Mouse (Mus musculus) hindbrain, postnatal 0 days (tissue): ENCODE data around the gene Nid2. TPM values are rescaled to one million over a fixed set of nuclear protein-coding genes. Genes with fewer than 3 reads are reported as not detected.
A peak's percentile ranks its signal among the peaks of the same experiment; 100 is the strongest.

Source experiments
- ATAC-seq: fragments of 200-750 bp; cut with Nextera tagmentation; 2 replicates; pipeline ENCODE4 v1.8.0; 2017; ENCODE audit warnings: mild to moderate bottlenecking, moderate TSS enrichment, moderate library complexity
- DNase-seq: peaks from one replicate; pipeline ENCODE4 v3.0.0-alpha.2; 2015; ENCODE audit warnings: low spot score
- H3K27ac ChIP-seq: fragments of 300-500 bp; sonication (generic); 2 replicates; pipeline ENCODE4 v1.5.1; 2014; ENCODE audit warnings: mild to moderate bottlenecking
- H3K27me3 ChIP-seq: fragments of 300-500 bp; sonication (generic); 2 replicates; pipeline ENCODE4 v1.6.1; 2014; ENCODE audit warnings: low read length, mixed read lengths; ENCODE audit not compliant: insufficient read depth
- H3K36me3 ChIP-seq: fragments of 300-500 bp; sonication (generic); 2 replicates; pipeline ENCODE4 v1.6.1; 2014; ENCODE audit warnings: low read length, mixed read lengths; ENCODE audit not compliant: insufficient read depth
- H3K4me1 ChIP-seq: fragments of 300-500 bp; sonication (generic); 2 replicates; pipeline ENCODE4 v1.6.1; 2014; ENCODE audit warnings: antibody characterized with exemption, low read length, mixed read lengths; ENCODE audit not compliant: insufficient read depth
- H3K4me2 ChIP-seq: fragments of 300-500 bp; sonication (generic); 2 replicates; pipeline ENCODE4 v1.6.1; 2014; ENCODE audit warnings: low read depth, mild to moderate bottlenecking, low read length, moderate library complexity, mixed read lengths
- H3K4me3 ChIP-seq: fragments of 300-500 bp; sonication (generic); 2 replicates; pipeline ENCODE4 v1.5.1; 2014; ENCODE audit warnings: low read length
- H3K9ac ChIP-seq: fragments of 300-500 bp; sonication (generic); replicated peaks from 2 replicates; pipeline ENCODE4 v1.6.1; 2014; ENCODE audit warnings: mild to moderate bottlenecking, low read length, moderate library complexity, mixed read lengths
- H3K9me3 ChIP-seq: fragments of 300-500 bp; sonication (generic); 2 replicates; pipeline ENCODE4 v1.6.1; 2016; ENCODE audit warnings: low read length, mixed read lengths
- CTCF ChIP-seq: IDR thresholded peaks from 2 replicates; pipeline ENCODE4 v1.5.1; 2016; ENCODE audit warnings: antibody characterized with exemption, control low read depth, low read depth
- WGBS: fragments of 180-500 bp; shearing (Covaris S2); extraction: QIAGEN DNeasy Blood & Tissue Kit; methylation state at CpG from one replicate; pipeline ENCODE4 v1.1.7; 2014; 5-methylcytosine and 5-hydroxymethylcytosine counted together
- polyA plus RNA-seq: library from polyadenylated mRNA; unstranded; fragments of >200 nt; fragmentation: Nextera tagmentation; extraction: Ambion mirVana; gene quantifications from 2 replicates; pipeline ENCODE4 v1.2.1, GENCODE M21; 2015
- total RNA-seq: library from RNA; depleted of rRNA; stranded (reverse); fragments of >200 nt; gene quantifications from 2 replicates; pipeline ENCODE4 v1.2.3, GENCODE M21; 2014

The Nid2 gene
- total and polyA plus RNA-seq, 2 experiments from 2014 or later = 25.5 to 40.6 TPM

GRCm38 (mm10) chr14:19740147-19740738 is 10.8 kb upstream of the Nid2 start:
- WGBS = 85% methylated on average over 6 of the region's 6 CpGs
- TF ChIP-seq CTCF = no peak
- H3K27ac ChIP-seq = no peak overlapping the region
- H3K9me3 ChIP-seq = no peaks in the 10 kb centered on the region
- no peaks in the 10 kb centered on the region for H3K4me1 ChIP-seq
- no peak overlapping the region for H3K9ac ChIP-seq
- no peaks in the 10 kb centered on the region for H3K27me3 ChIP-seq
- ATAC-seq (no peak), DNase-seq (no peak)
- no peaks in the 10 kb centered on the region for H3K36me3 ChIP-seq
- no peak overlapping the region for H3K4me3 ChIP-seq
- no peak overlapping the region for H3K4me2 ChIP-seq

DNA sequence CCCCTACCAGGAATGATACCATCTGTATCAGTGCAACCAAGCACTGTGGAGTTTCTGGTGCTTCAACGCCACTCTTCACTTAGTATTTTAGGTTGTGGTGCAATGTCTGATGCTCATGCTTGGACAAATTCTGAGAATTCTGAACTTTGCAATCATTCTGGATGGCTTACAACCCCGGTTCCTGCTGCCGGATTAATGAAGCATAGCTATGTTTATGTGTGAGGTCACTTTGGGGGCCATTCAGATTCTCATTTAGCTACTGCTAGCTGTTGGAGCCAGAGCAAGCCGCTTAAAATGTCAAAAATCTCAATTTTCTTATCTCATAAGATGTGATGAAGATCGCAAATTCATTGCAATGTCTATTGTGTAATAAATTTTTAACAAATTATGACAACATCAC is 6.2 kb upstream of the Nid2 start:
- H3K9me3 ChIP-seq = no peaks in the 10 kb centered on the region
- H3K36me3 ChIP-seq = no peaks in the 10 kb centered on the region
- ATAC-seq (no peak), DNase-seq (no peak)
- no peak overlapping the region for H3K4me3 ChIP-seq
- H3K9ac ChIP-seq = no peak overlapping the region
- 84% methylated on average over 5 of the region's 5 CpGs for WGBS
- no peak overlapping the region for H3K4me2 ChIP-seq
- TF ChIP-seq CTCF = no peak
- no peaks in the 10 kb centered on the region for H3K27me3 ChIP-seq
- no peaks in the 10 kb centered on the region for H3K4me1 ChIP-seq
- H3K27ac ChIP-seq = no peak overlapping the region

- Histone ChIP-seq H3K9me3 (no peaks in the 10 kb centered on the region), H3K4me2 (no peak overlapping the region), H3K4me1 (peaks cover 5% of the 10 kb centered on the region; the same call in 1 of the 2 replicates), H3K9ac (no peak overlapping the region), H3K27me3 (no peaks in the 10 kb centered on the region), H3K27ac (no peak overlapping the region), H3K36me3 (no peaks in the 10 kb centered on the region), H3K4me3 (no peak overlapping the region)
- ATAC-seq = no peak
- TF ChIP-seq CTCF = no peak
- 86% methylated on average over 2 of the region's 2 CpGs for WGBS
- DNase-seq = no peak
Observed at GRCm38 (mm10) chr14:19746232-19746631, 4.8 kb upstream of the Nid2 start.

DNA sequence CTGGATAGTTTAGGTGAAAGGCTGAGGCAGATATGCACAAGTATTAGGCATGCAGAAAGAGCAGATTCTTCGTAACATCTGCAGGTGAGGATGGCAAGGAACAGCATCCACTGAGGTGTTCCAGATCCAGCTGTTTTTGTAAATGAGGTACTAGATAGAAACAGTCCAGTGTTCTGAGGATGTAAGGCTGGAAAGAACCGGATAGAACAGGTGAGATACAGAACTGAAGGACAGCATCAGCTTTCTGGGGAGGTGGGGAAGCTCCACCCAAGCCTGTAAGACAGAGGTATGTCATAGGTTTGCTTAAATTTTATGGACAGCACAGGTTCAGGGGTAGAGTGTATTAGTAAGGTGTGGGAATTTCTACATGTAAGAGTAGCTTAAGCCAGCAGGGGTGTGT is 4.3 kb upstream of the Nid2 start:
- no peak overlapping the region for H3K4me2 ChIP-seq
- no peaks in the 10 kb centered on the region for H3K36me3 ChIP-seq
- H3K9me3 ChIP-seq = no peaks in the 10 kb centered on the region
- H3K27me3 ChIP-seq = no peaks in the 10 kb centered on the region
- TF ChIP-seq CTCF = no peak
- H3K4me3 ChIP-seq = no peak overlapping the region
- 88% methylated on average over 2 of the region's 2 CpGs for WGBS
- no peak overlapping the region for H3K27ac ChIP-seq
- H3K4me1 ChIP-seq = peaks cover 8% of the 10 kb centered on the region; the same call in 1 of the 2 replicates
- DNase-seq = no peak
- no peak overlapping the region for H3K9ac ChIP-seq
- ATAC-seq = no peak

DNA sequence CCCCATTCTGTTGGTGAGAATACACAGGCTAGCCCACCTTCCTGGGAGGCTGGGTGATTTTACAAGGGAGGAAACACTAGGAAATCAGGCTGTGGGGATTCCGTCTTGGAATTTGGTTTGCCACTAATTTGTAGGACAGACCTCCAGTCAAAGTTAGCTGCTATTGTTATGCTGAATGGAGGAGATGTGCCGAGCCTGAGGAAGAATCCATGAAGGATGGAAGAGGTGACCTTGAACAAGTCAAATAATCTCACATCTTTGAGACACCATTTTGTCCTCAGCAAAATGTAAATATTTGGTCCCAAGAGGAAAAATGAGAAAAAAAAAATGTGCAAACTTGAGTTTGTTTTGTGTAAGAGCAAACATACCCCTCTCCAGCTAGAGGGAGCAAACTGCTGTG is 1.3 kb upstream of the Nid2 start:
- H3K36me3 ChIP-seq = no peaks in the 10 kb centered on the region
- 52% methylated on average over 2 of the region's 2 CpGs for WGBS
- ATAC-seq = no peak

DNA sequence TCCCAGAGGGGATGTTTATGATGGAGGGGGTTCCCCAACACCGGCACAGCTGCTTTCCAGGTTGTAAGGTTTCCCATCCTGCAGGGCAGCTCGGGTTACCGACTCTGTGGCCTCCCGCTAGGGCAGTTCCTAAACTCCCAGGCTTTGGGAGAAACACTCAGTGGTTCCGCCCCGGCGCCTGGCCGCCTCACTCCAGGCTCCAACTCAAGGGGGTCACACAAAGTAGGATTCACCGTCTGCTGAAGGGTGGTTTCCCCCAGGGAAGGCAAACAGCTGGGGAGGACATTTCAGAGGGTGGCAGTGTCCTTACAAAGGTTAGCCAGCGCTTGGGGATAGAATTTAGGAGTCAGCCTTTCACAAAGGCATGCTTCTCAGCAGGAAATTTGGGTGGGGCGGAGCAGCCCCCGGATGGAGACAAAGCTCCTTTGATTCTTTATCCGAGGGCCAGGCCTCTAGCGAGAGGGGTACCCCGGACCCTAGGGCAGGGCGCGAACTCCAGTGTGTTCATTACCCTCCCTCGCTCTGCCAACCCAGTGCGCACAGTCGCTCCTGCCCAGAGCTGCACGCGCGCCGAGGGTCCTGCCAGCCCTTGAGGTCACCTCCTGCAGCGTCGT is 547 bp upstream of the Nid2 start:
- peak overlapping the region; percentile 32; the same call in 1 of the 2 replicates for H3K27ac ChIP-seq
- 0 out of 2 replicates have a peak, but pooled peaks cover 7% of the 10 kb centered on the region for H3K27me3 ChIP-seq
- H3K4me1 ChIP-seq = peaks cover 10% of the 10 kb centered on the region; the same call in 1 of the 2 replicates
- no peak for DNase-seq
- H3K36me3 ChIP-seq = no peaks in the 10 kb centered on the region
- 4% methylated on average over 26 of the region's 26 CpGs for WGBS
- TF ChIP-seq CTCF = no peak
- no peak overlapping the region for H3K9ac ChIP-seq
- ATAC-seq = peak; percentile 80
- H3K4me3 ChIP-seq = peak overlapping the region; percentile 49
- no peaks in the 10 kb centered on the region for H3K9me3 ChIP-seq
- peak overlapping the region; percentile 73 for H3K4me2 ChIP-seq

More for the DNA sequence above, 1.3 kb upstream of the Nid2 start:
- no peak overlapping the region for H3K4me2 ChIP-seq
- H3K9me3 ChIP-seq = no peaks in the 10 kb centered on the region
- H3K9ac ChIP-seq = no peak overlapping the region
- H3K4me1 ChIP-seq = peaks cover 10% of the 10 kb centered on the region; the same call in 1 of the 2 replicates
- 0 out of 2 replicates have a peak, but pooled peaks cover 7% of the 10 kb centered on the region for H3K27me3 ChIP-seq
- no peak overlapping the region for H3K27ac ChIP-seq
- DNase-seq = no peak
- H3K4me3 ChIP-seq = no peak overlapping the region
- no peak for TF ChIP-seq CTCF

GRCm38 (mm10) chr14:19752276-19752675 is 1.2 kb downstream of the Nid2 start:
- Histone ChIP-seq H3K4me3 (peak overlapping the region; percentile 49), H3K27me3 (0 out of 2 replicates have a peak, but pooled peaks cover 7% of the 10 kb centered on the region), H3K9ac (no peak overlapping the region), H3K36me3 (no peaks in the 10 kb centered on the region), H3K9me3 (no peaks in the 10 kb centered on the region), H3K4me2 (peak overlapping the region; percentile 73), H3K27ac (no peak overlapping the region), H3K4me1 (peaks cover 10% of the 10 kb centered on the region; the same call in 1 of the 2 replicates)
- 3% methylated on average over 21 of the region's 21 CpGs for WGBS
- DNase-seq (no peak), ATAC-seq (no peak)
- no peak for TF ChIP-seq CTCF
